Mouse (Mus musculus) testis, postnatal 14 days (tissue): ENCODE data around the gene Caprin2.
A peak's percentile ranks its signal among the peaks of the same experiment; 100 is the strongest.

Source experiments
- DNase-seq: peaks from one replicate; pipeline ENCODE4 v3.0.0; 2021; ENCODE audit warnings: low spot score

Gene Caprin2

DNA sequence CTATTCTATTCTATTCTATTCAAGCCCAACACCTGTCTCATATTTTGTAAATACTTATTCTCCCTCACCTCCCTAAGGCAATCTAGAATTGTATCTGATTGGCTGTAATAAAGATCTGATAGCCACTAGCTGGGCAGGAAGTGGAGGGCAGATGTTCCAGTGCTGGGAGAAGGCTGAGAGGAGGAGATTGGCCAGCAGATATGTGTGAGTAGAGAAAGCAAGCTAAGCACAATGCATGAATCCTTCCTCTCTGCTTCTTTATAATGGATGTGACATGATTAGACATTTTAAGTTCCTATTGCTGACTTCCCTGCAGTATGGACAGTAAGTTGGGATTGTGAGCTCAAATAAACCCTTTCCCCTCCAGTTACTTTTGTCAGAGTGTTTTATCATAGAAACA, 57.6 kb downstream of the Caprin2 start:
- DNase-seq = no peak

DNA sequence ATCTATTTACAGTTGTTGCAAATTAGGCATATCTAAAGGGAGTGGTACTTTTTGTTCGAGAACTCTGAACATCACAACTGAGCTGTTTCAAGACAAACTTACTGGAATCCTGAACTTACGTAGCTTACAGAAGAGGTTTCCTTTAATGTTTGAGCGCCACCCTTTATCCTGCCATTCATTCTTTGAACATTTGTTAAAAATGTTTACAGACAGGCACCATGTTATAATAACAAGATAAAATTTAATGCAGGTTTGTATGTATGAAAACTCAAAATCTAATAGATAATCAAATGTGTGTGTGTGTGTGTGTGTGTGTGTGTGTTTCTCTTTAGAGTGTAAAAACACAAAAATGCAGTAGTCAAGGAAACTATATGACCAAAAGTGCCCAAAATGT, 64.3 kb downstream of the Caprin2 start:
- DNase-seq = no peak

DNA sequence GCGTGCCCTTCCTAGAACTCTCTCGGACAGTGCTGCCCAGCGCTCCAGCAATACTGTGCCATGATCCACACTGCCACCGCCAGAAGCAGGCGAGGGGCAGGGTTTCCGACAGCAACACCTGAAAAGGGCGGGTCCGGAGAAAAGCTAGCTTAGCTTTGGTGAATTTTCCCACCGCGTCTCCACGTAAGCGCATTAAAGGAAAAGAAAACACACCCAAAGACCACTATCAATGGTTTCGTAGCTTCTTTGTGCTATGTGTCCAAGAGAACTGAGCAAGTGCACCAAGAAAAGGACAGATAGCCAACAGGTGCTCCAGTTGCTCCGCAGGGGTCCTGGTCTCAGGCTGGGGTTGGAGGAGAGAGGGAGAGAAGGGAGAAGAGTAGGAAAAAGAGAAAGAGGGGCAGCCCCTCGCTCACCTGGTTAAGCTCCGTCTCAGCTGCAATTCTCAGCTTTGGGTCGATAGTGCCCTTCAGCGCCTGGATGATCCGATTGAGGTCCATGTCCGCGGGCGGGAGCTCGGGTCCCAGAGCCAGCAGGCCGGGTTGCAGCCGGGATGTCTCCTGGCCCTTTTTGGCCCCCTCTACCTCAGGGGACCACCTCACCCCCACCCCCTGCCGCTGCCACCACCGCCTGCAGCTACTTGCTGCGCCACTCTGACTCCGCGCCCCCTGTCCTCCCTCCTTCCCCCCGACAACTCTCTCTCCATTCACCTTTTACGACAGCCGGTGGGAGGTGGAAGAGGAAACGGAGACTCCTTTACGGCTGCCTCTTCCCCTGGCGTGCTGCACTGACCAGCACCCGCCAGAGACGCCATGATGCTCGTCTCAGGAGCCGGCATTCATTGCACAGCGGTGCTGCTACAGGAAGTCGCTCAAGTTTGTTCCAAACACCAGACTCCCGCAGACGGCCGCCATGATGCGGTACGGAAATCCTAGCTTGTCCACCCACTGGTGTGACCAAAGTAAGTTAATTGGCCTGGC, 65.0 kb downstream of the Caprin2 start, which contains the start of gene Ipo8:
Gene Ipo8 (minus strand): TSS at position 720 of the 980 bp plus-strand sequence.
- DNase-seq = peak; percentile 92

DNA sequence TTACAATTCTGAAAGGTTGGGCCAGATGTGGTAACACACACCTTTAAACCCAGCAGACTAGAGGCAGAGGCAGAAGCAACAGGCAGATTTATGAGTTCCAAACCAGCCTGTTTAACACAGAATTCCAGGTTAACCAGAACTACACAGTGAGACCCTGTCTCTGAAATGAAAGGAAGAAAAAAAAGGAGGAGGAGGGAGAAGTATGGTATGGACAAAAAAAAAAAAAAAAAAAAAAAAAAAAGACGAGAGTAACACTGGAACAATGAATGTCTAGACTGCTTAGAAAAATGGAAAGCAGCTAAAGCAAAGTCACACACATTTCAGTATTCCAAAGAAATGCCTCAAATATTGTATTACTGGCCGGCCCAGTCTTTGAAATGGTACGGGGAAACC, 65.7 kb downstream of the Caprin2 start:
- DNase-seq = no peak

DNA sequence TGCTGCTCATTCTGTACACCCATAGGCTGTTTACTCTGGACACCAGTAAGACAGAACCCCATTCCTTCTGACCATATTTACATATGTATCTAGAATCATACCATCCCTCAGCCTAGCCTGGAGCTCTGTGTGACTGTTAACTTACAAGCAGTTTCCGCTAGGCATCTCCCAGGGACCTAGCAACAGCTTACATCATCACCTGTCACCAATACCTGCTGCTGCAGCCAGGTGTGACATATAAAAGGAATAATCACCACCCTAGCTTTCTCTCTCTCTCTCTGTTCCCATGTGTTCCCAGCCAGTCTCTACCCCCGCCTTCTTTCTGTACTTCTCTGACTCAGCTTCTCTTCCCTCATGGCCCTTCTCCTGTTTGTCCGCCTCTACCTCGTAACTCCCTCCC, 69.9 kb downstream of the Caprin2 start:
- DNase-seq = no peak

DNA sequence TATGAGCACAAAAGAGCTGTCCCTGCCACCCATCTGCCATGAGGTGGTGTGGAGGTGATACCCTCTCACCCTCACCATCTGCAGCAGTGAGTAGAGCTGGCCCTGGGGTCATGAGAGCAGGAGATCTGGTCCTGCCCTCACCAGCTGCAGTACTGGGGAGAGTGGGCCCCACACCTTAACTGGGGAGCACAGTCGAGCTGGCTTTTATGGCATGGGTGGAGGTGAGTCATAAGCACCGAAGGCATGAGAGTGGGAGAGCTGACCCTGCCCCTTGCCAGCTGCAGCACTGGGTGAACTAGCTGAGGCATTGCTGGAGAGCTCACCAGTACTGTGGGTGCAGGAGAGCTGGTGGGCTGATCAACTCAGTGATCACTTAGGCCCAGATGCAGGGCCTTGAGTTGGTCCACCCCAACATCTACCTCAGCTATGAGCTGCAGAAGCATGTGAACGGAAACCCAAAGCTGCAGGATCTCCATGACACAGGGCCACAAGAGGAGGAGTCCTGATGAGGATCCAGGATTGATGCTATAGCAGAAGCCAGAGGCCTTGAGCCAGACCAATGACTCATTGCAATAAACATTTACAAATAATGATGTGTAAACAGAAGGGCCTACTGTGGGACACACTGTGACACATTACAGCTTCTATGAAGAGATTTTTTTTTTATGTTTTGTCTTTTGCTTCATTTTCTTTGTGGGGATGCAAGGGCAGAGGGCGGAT, 77.3 kb downstream of the Caprin2 start:
- DNase-seq = no peak

DNA sequence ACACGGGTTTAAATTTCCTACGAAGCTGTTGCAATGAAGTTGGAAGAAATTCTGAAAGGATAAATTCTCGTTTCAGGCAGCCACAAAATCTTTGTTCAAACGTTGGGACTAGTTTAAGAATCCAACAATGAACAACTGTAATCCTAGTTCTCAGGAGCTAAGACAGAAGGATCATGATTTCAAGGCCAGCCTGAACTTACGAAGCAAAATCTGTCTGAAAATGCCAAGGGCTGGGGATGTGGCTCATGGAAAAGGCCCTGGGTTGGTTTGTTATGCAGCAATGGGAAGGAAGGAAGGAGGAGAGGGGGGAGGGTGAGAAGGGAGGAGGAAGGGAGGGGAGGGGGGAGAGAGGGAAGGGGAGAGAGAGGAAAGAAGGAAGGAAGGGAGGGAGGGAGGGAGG, 79.3 kb downstream of the Caprin2 start:
- DNase-seq = no peak

DNA sequence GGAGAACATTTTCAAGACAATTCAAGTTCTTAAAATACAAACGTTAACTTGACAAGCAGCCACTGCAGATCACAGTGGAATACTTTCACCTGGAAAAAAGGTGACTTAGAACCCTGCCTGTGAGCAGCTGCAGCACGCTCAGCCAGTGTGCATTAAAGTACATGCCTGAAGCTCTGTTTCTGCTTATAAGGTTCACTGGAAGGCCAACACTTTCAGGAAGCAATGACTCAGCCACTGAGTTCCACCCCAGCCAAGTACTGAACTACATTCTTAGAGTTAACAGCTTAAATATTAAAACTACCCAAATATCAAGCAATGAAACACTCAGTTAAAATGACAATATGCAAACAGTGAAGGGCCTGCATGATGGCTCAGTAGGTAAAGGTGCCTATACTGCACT, 84.9 kb downstream of the Caprin2 start:
- no peak for DNase-seq

DNA sequence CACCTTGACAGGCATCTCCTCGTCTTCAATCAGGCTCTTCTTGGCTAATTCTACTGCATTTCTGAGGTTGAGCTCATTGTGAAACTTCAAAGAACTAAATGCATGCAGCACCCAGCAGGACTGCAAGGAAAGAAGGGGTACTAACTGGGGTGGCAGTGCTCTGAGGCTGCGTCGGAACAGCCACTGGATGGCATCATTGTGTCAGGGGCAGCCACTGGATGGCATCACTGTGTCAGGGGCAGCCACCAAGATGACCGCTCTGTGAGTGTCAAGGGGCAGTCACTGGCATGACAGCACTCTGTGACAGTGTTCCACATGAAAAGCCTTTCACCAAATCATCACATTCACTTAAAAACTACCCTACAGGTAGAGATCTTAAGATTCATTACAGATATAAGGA, 96.3 kb downstream of the Caprin2 start:
- no peak for DNase-seq

DNA sequence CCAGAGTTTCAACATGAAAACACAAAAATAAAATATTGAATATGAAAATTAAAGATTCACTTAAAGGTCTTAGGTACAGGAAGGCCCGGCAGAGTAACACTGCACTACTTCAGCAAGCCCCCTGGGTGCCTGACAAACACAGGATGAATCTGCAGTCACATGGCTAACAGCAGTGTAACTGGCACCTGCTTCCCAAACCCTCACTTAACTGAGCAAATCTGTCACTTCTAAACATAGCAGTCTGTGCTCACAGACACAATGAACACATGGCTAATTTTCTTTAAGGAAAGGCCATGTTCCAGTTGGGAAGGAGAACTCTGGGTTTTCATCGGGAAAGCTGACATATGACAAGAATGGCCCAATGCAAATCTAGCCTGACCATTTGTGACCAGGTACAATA, 100.9 kb downstream of the Caprin2 start:
- DNase-seq = no peak
